Mouse (Mus musculus) CD4-positive, CD25-positive, alpha-beta regulatory T cell, adult 2 months (primary cell): Measurements from ENCODE around the gene Efcc1.

ENCODE experiments used
- DNase-seq: peaks from one replicate; pipeline ENCODE4 v3.0.0-alpha.2; 2012; ENCODE audit warnings: low read depth, low spot score

Gene Efcc1

DNA sequence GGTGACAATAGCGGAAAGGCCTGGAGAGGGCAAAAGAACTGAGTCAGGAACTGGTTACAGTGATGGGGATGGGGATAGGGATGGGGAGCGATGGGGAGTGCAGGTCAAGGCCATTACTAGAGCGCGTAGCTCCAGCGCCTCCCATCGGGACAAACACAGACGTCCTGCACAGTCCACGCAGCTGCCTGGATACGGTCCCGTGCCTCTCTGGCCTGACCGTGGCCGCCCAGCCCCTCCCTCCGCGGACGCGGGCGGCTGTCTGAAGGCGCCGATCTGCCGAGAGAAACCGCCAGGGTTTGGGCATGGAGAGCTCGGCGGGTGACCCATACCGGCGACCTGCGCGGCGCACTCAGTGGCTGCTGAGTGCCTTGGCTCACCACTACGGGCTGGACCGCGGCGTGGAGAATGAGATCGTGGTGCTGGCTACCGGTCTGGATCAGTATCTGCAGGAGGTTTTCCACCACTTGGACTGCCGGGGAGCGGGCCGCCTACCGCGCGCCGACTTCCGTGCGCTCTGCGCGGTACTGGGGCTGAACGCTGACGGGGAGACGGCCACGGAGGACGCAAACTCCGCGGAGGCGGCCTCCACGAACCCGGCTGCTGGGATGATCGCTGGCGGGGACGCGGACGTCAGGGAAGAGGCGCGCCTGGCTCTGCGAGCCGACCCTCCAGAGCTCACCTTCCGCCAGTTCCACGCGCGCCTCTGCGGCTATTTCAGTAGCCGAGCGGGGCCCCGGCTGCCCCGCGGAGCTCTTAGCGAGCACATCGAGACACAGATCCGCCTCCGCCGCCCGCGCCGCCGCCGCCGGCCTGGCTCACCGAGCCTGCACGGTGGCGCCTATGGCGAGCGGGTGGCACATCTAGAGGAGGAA is at the start of gene Efcc1:
TSS of gene Efcc1 (plus strand) at position 279 of the 872 bp plus-strand sequence.
- DNase-seq, result peak; percentile 10

DNA sequence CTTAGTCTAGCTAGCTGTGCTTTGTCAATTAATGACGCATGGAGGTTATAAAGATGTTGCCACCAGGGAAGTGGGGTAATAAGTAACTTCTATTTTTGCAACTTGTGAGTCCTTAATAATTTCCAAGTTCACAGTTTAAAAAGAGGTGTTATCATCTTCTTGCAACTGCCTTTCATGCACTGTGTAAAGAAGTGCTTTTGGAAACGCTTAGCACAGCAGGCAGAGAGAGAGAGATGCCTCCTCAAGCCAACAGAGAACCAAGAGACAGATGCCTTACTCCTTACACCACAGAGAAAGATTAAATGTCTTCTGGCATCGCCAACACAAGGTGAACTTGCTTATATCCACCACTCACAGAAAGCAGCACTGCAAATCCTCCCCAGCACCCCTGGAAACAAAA is 34.7 kb upstream of the Efcc1 start:
- DNase-seq, result no peak

DNA sequence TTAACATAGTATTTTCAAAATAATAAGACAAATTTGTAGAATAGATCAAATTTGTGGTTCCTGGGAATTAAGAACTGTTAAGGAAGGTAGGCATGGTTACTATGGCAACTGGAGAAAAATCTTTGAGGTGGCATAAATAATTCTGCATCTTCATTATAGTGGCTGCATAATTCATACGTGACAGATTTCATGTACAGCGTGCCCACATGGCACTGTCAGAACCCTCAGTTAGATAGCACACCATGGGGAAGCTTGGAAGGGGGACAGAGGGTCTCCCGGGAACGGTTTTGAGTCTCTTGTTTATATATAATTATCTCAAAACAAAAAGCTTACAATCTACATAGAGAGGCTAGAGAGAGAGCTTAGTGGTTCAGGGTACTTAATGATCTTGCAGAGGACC is 34.1 kb upstream of the Efcc1 start:
- DNase-seq, result no peak

DNA sequence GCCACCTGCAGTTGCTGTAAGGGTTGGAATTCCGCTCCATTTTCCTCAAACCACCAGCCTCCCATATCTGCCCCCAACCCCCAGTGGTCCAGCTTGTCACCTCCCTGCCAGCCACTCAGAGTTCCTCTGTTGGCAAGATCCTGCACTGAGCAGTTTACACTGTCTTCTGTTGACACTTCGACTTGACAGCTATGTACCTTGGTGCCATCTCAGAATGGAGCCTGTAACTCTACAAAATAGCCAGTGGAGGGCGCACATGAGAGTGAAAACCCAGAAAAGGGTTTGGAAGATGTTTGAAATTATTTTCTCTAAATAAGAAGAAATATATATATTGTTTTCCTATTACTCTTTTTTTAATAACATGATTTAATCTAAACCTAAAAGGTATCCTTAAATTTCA is 24.4 kb upstream of the Efcc1 start:
- DNase-seq, result peak; percentile 50

DNA sequence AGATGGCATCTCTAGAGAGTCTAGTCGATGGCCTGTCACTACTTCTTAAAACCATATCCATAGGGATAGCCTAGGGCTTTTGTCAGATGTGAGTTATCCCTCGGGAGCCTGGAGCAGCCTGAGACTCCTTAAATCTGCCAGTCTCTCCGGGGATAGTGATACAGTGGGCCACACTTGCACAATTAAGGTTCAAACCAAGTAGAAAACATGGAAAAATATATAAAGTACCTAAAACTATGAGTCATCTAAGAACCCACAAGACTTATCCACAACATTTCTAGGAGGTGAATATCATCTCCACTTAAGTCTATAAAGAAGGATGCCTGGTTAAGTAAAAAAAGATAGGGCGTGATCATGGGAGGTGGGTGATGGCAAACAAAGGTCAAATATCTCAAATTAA is 18.4 kb upstream of the Efcc1 start:
- DNase-seq, result no peak

DNA sequence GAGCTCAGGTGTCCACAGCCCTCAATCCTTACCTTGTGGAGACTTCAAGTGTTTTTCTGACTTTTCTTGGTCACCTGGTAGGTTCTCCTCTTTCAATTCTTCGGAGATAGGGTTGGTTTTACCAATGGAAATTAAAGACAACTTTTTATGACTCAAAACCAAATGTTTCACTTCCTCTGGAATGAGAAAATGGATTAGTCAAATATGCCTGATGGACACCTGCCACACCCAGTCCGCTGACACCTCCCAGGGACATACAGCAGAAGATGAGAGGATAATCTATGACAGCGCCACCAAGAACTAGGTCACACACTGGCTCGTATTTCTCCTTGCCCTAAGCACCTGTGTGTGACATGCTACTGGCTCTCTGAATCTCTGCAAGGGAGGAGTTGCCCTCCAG is 16.6 kb upstream of the Efcc1 start:
- DNase-seq, result no peak

DNA sequence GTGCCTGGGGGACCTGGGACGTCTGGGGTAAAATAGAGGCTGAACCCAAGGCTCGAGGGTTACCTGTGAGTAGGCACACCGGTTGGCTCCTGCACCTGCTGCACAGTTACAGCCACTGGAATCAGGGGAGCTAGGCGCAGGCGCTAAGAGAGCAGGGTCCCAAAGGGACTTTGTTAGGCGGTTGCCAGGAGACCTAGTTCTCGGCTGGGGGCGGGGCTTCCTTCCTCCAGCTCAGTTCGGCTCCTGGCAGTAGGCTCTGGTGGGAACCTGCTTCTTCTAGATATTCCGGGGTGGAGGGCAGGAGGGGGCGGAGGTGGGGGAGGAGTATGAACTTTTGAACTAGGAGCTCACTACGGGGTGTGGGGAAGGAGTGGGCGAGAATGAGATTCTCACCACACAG is 8.0 kb upstream of the Efcc1 start:
- peak; percentile 70 for DNase-seq

DNA sequence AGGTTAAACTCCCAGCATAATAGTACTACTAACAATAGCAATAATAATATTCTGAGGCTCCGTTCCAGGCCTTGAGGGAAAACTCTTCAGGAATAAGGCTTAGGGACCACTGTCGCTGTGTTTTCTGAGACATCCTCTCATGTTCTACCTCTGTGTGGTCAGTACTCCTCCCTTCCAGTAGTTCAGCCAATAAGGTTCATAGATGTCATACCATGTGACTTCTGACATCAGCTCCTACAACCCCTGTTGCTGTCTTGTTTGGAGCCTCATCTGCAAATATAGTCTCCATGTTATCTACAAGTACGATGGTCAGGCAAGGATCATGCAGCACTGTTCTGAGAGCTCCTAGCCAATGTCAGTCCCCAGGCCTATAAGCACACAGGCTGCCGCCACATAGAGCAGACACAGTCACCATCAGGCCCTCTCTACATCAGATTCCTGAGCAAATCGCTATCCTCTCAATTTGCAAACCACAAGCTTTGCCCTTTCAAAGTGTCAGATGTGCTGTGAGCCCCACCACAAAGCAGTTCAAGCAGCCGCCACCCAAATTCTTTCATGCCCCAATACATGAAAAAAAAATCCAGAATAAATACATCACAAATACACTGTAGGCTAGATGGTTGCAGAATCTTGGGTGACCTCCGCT is 5.3 kb upstream of the Efcc1 start:
- peak; percentile 45 for DNase-seq

DNA sequence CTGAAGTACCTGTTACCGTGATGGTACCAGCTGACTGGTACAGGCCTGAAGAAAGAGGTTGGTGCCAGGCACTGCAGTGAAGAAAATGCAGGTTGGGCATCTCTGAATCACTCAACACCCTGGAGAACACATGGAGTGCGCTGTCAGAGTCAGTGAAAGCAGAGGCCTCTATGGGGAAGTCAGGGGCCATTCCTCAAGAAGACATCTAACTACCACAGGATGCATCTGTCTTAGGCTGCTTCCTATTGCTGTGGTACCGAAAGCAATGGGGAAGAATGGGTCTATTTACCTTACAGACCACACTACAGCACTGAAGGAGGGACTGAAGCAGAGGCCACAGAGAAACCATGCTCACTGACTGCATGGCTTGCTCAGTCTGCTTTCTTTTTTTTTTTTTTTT is 2.6 kb upstream of the Efcc1 start:
- no peak for DNase-seq

DNA sequence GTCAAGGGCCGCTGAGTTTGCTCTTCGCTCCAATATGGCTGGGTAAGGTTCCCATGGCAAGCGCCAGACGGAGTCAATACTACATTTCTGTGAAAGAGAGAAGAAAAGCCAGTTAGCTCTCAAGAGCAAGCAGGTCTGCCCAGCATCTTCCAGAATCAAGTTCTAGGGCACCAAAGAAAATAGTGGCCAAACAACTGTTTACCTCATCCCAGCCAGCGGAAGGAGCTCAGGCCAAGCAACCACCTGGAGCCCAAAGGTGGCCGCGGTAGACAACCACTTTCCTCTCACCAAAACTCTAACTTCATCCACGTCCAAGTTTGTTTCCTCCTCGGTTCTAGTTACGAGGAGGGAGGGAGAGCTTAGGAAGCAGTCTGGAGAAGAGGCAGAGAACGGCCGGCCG is 528 bp upstream of the Efcc1 start:
- DNase-seq, result no peak

DNA sequence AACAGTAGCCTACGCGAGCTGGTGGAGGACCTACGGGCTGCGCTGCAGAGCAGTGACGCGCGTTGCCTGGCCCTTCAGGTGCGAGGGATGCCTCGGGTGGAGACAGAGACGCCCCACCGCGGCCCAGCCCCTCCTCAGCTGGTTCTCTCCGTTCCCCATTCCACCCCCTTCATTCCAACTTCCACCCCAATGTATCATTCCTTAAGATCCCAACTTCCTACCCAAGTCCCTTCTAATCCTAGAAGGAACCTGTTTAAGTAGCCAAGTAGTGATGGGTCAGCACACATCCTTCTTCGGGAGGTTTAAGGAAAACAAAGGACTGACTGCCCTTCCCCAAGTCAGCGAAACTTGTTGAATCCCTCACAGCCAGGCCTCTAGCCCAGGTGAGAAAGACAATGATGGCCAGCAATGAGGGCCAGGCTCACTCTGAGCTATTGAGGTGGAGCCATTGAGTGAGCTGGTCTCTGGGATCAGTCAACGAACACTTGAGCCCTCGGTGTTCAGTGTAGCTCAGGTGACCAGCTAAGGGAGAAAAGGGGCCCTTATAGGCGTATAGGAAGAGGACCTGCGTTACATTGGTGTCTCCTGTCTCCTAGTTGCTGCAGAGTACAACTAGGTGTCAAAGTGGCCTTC is 910 bp downstream of the Efcc1 start:
- no peak for DNase-seq

DNA sequence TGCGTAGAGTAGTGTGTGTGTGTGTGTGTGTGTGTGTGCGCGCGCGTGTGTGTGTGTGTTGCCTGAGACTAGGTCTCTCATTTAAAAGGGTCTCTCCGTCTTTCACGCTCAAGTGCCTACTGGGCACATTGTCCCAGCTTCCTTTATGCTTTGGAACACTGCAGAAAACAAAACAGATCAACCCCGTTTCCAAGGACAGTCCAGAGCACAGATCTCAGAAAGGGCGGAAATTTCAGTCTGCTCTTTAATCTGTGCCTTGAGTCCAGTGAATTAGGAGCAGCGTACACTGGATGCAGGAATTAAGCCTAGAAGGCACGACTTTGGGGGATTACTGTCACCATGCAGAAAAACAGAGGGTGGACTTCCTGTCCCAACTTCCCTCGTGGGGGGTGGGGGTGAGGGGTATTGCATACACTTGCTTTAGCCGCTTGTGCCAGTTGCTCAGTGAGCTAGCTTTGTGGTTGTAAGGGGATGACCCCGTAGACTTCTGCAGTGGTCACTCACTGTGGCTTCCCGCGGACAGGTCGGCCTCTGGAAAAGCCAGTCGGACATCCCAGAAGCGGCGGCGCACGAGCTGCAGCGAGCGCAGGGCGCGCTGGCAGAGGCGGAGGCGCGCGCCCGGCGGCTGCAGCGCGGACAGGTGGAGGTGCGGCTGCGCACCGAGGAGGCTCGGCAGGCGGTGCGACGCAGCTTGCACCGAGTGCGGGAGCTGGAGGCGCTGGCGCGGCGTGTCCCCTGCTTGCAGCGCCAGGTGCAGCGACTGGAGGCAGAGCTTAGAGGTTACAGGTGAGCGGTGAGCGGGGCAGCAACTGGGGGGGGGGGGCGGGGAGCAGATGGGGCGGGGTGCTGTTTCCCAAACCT is 1.7 kb downstream of the Efcc1 start:
- no peak for DNase-seq

DNA sequence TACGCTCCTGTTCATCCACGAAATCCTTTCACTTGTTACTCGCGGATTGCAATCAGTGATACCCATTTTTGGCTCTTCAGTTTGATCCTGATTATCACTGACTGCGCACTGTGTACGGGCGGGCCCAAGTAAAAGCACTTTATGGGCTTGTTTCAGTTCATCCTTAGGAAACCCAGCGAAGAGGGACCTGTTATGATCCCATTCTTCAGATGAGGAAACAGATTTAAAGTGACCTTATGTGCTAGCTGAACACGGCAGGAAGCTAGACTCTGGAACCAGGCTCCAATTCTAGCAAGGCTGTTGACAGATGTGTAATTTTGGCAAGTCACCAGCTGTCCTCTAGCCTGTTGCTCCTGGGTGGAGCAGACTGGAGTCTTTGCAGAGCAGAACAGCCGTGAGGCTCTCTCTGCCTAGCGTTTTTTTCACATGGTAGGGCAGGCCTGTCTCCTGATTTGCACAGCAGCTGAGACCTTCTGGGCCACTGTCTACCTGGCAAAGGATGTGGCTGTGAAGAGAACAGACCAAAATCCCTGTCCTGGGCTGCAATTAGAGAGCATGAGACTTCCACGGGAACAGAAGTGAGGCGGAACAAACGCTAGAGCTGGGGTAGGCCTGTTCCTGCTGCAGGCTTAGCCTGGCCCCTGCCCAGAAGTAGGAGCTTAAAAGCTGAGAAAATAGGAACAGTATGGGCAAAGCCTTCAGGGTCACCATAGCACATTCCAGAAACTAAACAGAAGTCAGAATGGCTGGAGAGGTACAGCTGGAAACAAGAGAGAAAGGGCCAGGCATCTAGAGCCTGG is 2.7 kb downstream of the Efcc1 start:
- no peak for DNase-seq

DNA sequence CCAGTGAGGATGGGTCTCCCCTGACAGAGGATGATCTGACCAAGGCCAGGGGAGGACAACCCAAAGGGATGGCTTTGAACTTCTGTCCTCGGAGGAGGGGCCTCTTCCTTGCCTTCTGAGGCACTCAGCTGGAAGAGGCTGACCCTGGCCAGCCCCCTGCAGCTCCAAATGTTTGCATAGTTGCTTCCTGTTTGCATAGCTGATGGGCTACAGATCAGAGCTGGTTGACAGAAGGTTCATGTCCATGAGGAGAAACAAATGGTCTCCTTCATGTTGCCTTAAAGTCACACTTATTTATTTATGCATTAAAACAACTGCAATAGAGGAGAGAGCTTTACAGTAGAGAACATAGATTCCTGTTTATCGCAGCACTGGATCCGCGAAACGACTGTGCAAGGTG is 3.5 kb downstream of the Efcc1 start:
- DNase-seq, result no peak

DNA sequence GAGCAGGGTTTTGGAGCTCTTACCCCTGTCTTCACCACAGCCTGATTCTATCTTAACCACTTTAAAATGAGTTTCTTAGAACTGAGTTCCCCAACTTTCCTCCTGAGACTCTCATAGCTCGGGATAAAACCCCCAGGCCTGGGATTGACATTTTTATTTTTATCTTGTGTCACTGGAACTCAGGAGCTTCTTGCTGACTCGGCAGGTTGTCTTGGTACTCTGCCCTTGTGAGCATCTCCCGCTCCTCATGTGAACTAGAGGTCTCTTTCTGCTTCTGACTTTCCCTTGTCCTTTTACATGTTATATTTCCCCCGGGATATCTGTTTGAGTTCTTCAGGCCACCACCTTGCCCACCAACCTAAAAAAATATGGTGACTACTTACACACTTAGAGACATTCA is 6.3 kb downstream of the Efcc1 start:
- no peak for DNase-seq

DNA sequence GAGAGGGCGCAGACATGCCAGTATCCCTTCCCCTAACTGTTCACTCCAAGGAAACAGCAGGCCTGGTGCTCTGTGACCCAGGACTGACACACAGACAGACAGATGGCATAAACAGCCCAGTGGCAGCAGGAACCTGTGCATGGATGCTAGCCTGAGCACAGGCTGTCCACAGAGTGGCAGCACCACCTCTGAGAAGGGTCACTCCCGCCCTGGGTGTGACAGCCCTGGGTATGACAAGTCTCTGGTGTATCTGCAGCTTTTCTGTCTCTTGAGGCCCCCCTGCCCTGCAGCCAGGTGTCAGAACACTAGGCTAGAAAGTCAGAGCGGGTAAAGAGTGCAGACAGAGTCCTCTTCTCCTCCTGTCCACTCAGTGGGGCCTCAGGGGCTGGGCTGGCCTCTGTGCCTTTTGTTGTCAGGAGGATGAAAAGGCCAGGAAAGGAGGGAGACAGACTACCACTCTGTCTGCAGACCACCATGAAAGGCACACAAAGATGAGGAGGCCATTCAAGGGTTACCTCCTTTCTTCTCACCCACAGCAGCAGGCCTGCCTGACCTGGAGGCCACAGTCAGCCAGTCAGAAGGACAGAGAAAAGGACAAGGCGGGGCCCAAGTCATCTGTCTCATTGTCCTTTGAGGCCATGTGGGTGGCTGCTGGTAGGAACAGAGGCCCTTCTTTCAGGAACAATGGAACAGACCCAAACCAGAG is 7.4 kb downstream of the Efcc1 start:
- no peak for DNase-seq

DNA sequence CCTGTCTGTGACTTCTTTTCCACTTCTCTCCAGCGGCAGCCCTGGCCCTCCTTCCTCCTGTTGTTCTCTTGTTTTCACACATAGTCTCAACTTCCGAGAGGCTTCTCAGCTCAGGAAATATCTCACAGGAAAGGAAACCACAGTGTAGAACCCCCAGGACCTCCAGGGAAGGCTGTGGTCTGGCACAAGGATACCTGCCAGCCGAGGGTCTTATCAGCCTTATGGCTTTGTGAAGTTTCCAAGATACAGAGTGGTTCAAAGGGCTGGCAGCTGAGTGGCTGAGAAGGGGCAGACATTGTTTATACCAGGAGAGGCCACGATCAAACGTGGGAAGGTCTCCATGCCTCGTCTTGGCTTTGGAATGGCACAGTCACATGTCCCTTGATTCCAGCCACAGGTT is 9.2 kb downstream of the Efcc1 start:
- DNase-seq, result no peak

DNA sequence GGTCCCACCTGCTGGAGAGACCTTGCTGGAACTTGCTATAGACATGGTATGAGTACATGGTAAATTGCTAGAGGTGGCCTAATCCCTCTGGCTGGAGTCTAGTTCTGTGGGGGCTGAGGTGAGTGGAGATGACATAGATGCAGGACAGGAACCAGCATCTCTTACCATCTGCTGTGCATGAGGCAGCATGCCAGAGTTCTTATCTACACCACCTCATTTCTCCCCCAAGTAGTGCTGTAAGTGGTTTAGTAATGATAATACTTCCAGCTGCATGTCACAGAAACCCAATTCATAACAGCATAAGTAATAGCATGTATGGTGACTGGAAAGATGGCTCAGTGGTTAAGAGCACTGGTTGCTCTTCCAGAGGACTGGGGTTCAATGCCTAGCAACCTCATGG is 9.8 kb downstream of the Efcc1 start:
- DNase-seq, result no peak

DNA sequence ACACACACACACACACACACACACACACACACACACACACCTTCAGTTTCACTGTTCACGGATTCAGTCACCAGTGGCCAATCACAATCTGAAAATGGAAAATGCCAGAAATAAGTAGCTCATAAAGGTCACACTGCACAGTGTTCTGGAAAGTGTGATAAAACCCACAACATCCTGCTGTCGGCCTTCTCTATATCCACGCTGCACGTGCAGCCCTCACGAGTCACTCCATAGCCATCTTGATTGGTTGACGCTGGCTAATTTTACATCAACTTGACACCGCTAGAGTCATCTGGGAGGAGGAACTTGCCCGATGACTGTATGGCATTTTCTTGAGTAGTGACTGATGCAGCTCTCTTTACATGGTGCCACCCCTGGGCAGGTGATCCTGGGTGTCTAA is 11.3 kb downstream of the Efcc1 start:
- peak; percentile 53 for DNase-seq

DNA sequence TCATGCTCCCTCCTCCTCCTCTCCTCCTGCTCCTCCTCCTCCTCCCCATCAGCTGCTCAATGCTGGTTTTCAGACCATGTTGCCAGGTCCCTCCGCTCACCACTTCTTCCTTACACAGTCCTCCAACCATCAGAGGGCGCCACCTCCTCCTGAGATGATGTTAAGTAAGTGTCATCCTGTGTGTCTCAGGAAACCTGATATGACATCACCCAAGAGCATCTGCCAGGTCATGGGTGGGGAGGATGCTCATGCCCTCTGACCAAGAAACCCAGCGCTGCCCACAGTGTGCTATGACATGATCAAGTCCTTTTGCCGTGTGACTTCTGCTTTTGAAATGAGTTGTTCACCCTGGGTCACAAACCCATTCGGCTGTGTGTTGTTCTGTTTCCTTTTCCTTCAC is 12.1 kb downstream of the Efcc1 start:
- peak; percentile 63 for DNase-seq
